Mouse (Mus musculus) layer of hippocampus, adult 2 months (tissue): ENCODE results near the gene Fbxl20. TPM values are rescaled to one million over a fixed set of nuclear protein-coding genes. Genes with fewer than 3 reads are reported as not detected.

Experiments
- DNase-seq, 2 experiments: peaks; one replicate each; pipeline ENCODE4 v3.0.0; 2022; ENCODE audit warnings: low spot score in 2 of 2
- H3K27ac ChIP-seq: fragments of 200-600 bp; 2 replicates; pipeline ENCODE4 v1.8.1; 2022
- H3K4me3 ChIP-seq: fragments of 200-600 bp; 2 replicates; pipeline ENCODE4 v1.8.1; 2022; ENCODE audit warnings: mild to moderate bottlenecking
- CTCF ChIP-seq: fragments of 200-600 bp; conservative IDR thresholded peaks from 2 replicates; pipeline ENCODE4 v1.8.1; 2022; ENCODE audit warnings: antibody characterized with exemption, mild to moderate bottlenecking, moderate library complexity
- total RNA-seq, 2 experiments: library from RNA; stranded (reverse); gene quantifications; 2 replicates each; pipeline ENCODE4 v1.2.3; 2021

Fbxl20 gene
- total RNA-seq, 2 experiments from 2014 or later: 33.7 to 34.2 TPM

- H3K27ac ChIP-seq: no peak overlapping the region
- H3K4me3 ChIP-seq: no peak overlapping the region
- TF ChIP-seq CTCF: no peak
- DNase-seq: no peak
Measured at GRCm38 (mm10) chr11:98034840-98035239, 115.4 kb downstream of the Fbxl20 start.

- Histone ChIP-seq H3K27ac (no peak overlapping the region), H3K4me3 (no peak overlapping the region)
- no peak for TF ChIP-seq CTCF
- no peak for DNase-seq
Measured at GRCm38 (mm10) chr11:98034061-98034460, 116.1 kb downstream of the Fbxl20 start.

Other genes with a start within 250 kb of the Fbxl20 start
- 10 to 100 TPM in 1 of 2 experiments, 1 to 10 TPM in 1; 9.0 to 10.3 TPM for gene Plxdc1, start 164.0 kb downstream of the Fbxl20 start, total RNA-seq
- gene Arl5c, start 154.2 kb downstream of the Fbxl20 start, total RNA-seq: 1 to 10 TPM; 1.4 to 1.7 TPM
- gene Cacnb1, start 127.4 kb downstream of the Fbxl20 start, total RNA-seq: 100 to 1,000 TPM; 139 to 142 TPM
- 100 to 1,000 TPM; 615 to 621 TPM for gene Rpl19, start 123.7 kb downstream of the Fbxl20 start, total RNA-seq
- gene Stac2, start 96.9 kb downstream of the Fbxl20 start, total RNA-seq: 10 to 100 TPM; 50.2 to 50.8 TPM
- 10 to 100 TPM; 53.4 to 54.5 TPM for gene Med1, start 42.9 kb upstream of the Fbxl20 start, total RNA-seq
- 10 to 100 TPM; 40.9 to 47.0 TPM for gene Cdk12, start 52.7 kb upstream of the Fbxl20 start, total RNA-seq
- gene Neurod2, start 179.2 kb upstream of the Fbxl20 start, total RNA-seq: 100 to 1,000 TPM; 163 to 165 TPM
- 10 to 100 TPM; 55.9 to 56.2 TPM for gene Ppp1r1b, start 198.0 kb upstream of the Fbxl20 start, total RNA-seq
- 10 to 100 TPM; 32.9 to 35.5 TPM for gene Stard3, start 208.0 kb upstream of the Fbxl20 start, total RNA-seq
- gene Tcap, start 233.4 kb upstream of the Fbxl20 start, total RNA-seq: 1 to 10 TPM in 1 of 2 experiments, under 1 TPM in 1; 0.92 to 1.0 TPM
- gene Pnmt, start 236.0 kb upstream of the Fbxl20 start, total RNA-seq: not detected